Mouse (Mus musculus) inflammation-experienced regulatory T-cells, adult 6 months (primary cell): ENCODE data around the gene Slc22a23. TPM values are rescaled to one million over a fixed set of nuclear protein-coding genes. Genes with fewer than 3 reads are reported as not detected.

Source experiments
- ATAC-seq: one replicate; pipeline ENCODE4 v1.8.0; 2017
- polyA plus RNA-seq, 3 experiments: library from polyadenylated mRNA; unstranded; fragments of 100-300 nt; shearing (Covaris generic); gene quantifications; one replicate each; pipeline ENCODE4 v1.2.1; 2017

Gene Slc22a23
- polyA plus RNA-seq, 3 experiments from 2014 or later = 0.25 to 0.51 (median 0.35) TPM

DNA sequence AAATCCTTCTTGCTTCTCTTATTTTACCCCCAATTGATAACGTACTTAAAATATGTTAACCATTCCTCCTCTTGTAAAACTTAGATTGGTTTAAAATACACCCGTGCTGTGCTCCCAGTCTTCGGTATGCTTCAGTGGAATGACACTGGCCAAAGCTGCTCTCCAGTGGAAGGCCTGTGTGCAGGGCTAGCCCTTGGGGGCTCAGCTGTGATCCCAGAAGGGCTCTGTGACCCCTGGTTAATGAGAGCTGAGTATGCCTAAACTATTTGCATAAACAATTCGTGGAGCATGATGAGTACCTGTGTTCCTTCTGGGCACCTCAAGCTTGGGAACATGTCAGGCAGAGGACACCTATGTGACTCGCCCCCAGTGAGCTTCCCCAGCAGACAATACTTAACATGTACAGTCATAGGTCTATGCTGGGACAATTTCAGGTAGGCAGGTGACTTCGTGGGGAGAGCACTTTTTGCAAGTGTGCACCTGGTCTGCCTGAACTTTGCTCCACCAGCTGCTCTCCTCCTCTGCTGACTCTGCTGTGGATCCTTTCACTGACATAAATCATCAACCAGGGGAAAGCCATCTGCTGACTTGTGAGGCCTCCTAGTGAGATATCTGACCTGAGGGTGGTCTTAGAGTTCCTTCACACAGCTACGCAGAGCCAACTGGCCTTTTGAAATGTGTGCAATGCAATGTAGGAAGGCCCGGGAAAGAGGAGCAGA is 77.9 kb downstream of the Slc22a23 start:
- ATAC-seq = no peak

DNA sequence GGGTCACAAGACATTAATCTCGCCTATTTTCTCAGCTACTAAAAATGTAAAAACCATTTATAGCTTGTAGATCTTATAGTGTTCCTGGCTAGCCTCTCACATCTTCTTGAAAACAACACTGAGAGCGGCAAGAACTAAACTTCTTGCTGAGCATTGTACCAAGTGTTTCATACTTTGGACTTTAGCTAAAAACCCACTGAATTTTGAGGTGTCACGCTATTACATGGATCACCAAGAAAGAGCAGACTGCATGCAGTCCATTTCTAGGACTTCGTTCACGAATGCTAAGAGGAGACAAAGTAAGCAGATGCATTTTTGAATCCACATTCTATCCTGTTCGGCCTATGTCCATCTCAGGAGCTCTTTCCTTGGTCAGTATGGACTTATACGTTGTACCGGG is 78.9 kb downstream of the Slc22a23 start:
- ATAC-seq = no peak

DNA sequence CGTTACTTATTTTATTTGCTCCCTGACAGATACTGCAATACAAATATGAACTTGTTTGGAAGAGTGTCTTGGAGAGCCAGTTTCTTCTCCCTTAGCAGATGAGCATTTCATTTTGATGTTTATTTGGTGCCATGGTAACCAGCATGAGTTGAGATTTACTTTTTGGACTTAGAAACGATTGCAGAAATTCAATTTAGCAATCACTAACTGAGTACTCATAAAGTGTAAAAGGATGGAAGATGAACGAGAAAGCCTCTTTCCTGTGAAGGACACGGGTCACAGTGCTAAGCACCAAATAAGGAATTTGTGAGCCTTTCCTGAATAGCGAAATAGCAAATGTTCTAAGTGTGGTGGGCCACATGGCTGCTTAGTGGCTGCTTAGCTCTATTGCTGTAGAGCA is 79.4 kb downstream of the Slc22a23 start:
- no peak for ATAC-seq

DNA sequence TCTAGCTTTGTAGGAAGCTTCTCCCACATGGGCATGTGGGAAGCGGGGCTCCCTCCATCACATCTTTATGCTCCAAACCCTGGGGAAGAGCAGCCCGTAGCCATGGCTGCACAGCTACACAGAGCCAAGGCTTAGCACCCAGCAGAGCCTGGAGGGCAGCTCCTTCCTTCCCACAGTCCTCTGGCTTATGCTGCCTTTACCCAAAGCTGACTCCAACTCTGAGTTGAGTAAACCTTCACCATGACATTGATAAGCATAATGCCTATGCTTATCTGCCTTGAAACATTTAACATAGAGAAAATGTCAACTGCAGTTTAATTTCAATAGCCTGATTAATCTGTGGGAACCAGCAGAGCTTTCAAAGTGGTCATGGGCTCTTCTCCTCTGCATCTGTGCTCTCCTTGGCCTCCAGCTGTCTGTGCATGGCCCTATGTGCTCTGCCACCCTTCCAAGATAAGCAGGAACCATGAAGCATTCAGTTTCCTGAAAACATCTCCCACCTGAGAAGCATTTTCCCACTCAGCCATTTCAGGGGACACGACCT is 79.9 kb downstream of the Slc22a23 start:
- no peak for ATAC-seq

DNA sequence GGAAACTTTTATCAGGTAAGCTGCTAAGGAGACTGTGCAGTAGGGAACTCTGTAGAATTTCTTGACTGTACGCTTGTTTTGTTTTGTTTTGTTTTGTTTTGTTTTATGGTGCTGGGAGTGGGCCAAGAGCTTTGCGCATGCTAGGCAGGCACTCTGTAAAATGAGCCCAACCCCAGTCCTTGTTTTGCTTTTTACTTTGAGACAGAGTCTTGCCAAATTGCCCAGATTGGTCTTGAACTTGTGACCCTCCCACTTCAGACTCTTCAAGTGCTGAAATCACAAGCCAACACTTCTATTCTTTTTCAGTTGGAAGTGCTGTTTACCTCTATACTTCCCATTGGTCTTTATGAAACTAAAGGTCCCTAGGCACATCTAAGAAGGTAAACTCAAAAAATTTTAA is 80.5 kb downstream of the Slc22a23 start:
- no peak for ATAC-seq

DNA sequence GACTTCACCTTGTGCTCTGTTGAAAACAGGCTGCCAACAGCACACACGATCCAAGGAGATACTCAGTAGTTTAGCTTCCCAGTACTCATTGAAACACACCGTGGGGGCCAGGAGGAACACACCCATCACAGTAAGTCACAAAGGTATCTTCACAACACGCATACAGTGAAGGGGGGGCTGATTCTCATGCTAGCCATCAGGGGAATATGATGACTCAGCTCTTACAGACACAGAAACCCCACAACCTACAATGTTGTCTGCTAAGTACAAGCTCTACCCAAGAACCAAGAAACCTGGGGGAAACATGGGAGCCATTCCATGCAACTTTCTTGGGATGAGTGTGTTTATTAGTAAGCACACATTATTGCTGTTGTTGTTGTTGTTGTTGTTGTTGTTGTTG is 86.2 kb downstream of the Slc22a23 start:
- ATAC-seq = no peak

DNA sequence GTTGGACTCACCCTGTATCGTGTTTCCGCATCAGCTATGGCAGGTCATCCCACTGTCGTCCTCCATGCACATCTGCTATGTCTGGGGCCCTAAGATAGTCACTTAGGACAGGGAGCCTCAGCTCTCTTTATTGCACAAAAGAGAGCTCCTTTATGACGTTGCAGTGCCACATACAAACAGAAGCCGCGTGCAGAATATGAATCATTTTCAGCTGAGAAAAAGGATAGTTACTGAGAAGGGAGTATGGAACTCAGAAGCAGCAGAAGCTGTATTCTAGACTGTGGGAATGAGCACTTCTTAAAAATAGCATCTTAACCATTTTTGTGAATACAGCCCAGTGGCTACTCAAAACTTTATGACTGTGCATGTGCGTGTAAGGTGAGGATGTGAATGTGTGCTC is 87.8 kb downstream of the Slc22a23 start:
- no peak for ATAC-seq

DNA sequence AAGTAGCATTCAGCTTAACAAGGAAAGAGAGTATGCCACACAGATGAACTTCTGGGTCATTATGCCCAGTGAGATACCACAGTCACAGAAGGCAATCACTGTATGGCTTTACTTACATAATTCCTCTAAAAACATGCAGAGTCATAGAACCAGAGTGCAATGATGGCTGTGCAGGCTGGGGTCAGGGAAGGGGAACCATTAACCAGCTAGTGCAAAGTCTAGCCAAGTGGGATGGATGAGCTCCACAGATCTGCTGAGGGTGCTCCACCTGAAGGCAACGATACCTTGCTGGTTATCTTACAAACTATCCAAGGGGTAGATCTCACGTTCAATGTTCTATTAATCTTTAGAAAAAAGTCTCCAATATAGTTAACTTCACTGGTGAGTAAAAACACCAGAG is 88.3 kb downstream of the Slc22a23 start:
- no peak for ATAC-seq

DNA sequence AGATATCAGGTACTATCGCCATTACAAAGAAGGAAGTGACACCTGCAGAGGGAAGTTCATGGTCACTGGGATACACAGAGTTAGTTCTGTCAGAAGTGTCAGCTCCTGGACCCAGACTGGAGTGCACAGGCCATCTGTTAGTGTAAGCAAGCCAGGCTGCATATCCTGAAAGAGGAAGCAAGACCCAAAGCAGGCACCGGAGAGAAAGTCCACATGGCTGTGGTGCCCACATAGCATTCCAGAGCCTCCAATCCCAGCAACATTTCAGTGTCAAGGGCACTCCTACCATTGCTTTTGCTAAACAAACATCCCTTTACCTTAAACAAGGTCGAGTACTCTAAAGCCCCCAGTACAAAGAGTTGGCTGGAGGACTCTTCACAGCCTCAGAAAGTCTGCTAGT is 89.7 kb downstream of the Slc22a23 start:
- ATAC-seq = no peak

DNA sequence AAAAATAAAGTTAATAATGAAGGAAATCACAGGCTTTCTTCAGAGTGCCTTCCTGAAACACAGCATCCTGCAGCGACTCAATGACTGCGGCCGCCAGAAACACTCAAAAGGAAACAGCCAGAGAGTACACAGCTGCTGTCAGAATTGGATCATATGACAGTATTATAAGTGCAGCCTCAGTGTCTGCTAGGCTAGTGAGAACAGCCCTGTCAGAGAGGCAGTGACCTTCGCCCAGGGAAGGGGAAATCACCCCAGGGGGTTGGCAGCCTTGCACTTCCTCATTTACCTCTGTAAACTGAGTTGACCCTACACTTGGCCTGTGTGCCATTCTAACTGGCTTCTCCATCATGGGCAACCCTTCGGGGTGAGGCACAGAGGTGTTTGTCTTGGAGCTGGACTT is 90.3 kb downstream of the Slc22a23 start:
- no peak for ATAC-seq

DNA sequence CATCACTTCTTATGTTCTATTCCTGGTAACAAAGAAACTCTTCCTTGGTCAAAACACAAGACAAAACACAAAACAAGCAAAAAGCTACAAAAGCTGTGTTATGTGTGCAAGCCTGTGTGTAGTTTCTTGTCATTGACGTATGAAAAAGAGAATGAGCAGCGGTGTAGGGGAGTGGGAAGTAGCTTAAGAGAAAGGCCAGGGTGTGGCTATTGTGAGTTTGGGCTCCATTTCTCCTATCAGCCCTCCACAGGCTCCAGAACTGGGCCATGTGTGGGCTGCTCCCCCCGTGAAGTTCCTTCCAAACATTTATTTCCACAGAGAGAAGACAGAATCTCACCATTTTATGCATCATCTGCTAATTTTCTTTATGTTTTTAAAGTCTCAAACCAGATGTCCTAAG is 91.2 kb downstream of the Slc22a23 start:
- ATAC-seq = no peak

DNA sequence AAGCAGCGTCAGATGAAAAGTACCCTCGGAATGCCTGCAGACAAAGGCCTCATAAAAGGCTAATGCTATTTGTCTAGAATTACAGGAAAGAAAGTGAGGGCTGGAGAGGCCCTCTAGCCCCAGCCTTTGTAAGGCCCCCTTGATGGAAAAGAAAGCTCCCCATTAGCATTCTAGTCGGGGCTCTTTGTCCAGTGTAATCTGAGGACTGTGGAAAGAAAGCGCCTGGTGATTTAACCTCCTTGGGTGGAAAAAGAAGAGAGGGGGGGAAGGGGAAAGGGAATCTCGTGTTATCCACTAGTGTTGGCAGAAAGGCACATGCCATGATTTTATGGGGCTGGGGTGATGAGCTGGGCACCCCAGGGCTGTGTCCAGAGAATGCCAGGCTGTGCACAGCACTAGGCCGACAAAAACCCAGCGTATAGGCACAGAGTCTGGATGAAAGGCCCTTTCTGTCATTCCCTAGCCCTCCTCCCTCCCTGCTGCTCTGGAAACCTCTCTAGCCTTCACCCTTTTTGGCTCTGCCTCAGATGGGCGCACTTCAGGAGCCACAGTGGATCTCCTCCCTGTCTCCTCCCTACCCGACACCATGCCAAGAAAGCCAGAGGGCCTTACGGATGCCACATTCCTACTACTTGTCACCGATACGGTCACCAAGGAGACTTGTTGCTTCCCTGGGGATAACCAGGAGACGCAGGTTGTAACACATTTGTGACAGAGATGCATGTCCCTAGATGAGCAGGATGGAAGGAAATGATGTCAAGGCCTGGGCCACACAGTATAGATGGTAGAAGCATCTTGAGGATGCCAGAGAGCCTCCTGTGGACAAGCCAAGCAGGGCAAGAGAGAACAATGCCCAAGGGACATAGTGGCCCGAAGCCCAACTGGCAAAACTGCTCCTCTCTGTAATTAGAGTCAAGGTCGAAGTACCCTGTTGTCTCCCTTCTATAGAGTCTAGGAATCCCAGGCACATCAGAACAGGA is 95.8 kb downstream of the Slc22a23 start:
- no peak for ATAC-seq

DNA sequence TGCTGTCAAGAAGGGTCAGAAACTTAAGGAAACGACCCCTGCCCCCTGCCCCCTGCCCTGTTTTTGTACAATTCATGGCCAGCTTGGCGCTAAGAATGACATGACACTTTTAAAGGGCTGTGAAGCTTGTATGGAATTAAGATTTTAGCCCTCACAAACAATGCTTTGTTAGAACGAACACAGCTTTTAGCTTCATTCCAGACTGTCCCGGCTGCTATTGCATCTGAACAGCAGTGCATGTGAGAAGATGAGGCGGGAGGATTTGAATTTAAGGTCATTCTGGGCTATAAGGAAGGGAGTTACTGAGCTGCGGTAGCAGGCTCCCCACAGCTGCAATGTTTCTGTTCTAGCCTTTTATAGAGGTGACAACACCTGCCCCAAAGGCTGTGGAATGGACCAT is 96.9 kb downstream of the Slc22a23 start:
- no peak for ATAC-seq

DNA sequence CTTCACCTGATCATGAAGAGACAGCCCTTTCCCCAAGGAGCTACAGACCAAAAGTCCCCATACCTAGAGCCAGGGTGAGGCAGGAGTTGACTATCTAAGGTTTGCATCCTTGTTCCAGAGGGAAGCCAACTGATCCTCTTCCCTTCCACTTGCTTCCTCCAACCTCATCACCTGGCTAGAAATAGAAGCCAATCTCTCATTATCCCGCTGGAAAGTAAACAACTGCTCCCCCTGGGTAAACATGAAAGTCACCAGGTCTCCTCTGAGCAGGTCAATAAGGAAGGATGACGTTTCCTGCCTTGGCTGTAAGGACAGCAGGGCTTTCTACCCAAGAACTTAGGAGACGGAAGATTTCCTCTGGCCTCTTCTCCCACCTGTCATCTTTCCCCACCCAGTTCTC is 98.2 kb downstream of the Slc22a23 start:
- ATAC-seq = no peak

DNA sequence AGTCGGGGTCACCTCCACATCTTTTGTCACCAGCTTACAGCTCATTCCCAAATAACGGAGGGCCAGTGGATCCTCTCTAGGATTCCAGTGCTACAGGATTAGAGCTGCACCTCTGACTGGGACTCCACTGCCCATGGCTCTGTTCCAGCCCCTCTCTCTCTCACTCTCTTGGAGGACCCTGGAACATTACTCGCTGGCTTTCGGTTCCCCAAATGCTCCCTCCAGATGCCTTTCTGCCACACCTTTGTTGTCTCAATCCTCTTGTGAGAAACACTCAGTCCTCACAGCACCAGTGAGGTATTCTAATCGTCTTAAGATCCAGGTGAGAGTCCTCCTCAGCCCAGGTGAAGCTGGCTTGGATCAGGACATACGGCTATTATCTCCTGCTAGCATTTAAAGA is 99.8 kb downstream of the Slc22a23 start:
- ATAC-seq = no peak

DNA sequence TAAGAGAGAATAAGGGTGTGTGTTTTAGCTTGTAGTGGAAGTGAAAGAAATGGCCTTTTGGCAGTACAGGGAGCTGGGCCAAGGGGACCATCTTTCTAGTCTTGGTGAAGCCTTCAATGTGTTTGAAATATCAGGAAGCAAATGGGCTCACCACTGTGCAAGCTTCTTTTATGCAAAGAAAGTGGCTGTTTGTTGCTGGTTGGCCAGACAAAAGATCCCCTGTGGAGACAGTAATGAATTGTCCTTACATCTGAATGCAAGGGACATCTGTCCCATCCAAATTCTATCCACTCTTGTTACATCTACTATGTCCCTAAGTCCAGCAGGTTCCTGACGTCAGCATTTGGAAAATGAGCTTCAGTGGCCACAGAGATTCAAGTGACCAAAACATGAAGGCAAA is 100.8 kb downstream of the Slc22a23 start:
- no peak for ATAC-seq

DNA sequence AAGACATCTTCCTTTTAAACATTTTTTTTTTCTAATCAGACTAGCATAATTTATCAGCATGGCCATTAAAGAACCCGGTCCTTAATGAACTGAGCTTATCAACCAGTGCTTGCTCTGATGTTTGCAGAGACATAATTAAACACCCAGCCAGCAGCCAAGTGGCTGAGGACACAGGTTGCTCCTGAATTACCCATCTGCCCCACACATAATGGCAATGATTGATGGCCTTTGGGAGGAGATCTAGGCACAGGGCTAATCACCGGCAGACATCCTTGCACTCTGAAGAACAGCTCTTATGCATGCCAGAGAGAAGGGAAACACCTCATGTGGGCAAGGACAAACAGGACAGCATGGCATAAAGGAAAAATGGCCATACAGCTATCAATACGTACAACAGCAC is 102.8 kb downstream of the Slc22a23 start:
- ATAC-seq = no peak

DNA sequence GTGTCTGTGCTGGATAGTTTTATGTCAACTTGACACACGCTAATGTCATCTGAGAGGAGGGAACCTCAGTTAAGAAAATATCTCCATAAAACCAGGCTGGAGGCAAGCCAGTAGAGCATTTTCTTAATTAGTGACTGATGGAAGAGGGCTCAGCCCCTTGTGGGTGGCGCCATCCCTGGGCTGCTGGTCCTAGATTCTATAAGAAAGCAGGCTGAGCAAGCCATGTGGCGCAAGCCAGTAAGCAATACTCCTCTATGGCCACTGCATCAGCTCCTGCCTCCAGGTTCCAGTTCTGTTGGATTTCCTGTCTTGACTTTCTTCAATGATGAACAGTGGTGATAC is 104.9 kb downstream of the Slc22a23 start:
- ATAC-seq = no peak

DNA sequence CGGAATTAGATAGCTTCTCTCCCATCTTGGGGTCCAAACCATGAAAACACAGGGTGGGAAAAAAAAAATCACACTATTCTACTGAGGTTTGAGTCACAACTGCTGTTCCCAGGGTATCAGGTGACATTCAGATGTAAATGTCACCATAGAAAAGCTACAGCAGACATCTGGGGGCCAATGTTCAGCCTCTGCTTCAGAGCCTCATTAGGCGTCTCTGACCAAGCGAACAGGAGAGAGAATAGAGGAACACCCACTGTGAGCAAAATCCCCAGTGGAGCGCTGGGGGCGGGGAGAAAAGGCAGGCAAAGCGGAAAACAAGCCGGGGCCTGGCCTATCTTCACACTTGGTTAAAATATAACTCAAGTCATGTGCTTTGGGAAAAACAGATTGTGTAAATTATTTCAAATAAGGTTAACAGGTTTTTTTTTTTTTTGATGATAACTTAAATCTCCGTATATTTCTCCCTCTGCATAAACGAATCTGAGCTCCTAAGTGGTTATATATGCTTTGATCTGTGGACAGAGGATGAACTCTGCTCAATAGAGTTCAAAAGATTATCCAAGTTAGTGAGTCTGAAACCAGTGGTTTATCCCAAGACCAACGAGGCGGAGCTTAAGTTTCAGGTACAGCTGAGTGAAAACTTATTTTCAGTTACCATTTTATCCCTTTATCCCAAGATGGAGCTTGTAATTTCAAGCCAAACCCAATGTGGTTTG is 105.5 kb downstream of the Slc22a23 start:
- no peak for ATAC-seq

DNA sequence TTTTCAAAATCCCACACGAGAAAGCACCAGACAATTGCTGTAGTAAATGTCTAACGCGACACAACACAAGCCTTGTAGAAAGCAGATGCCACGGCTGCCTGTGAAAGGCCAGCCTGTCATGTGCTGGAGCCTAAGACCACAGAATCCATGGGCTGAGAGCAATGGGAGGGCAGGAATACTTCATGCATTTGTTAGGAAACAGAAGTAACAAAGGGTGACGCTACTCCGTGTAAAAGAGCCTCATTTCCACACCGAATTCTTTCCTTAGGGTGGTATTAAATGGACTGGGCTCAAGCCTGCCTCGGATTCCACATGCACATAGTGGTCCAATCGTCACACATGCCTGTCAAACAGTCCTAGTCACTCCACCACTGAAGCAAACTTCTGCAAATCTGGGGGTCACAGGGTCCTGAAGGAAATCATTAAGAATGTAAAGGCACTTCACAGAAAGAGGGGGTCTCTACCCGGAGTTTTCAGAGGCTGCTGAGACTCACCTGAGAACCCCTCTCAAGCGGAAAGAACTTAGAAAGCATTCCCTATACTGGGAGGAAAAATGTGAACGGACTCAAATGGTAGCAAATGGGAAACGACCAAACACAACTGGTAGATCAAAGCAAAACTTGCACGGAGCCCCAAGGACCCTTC is 106.2 kb downstream of the Slc22a23 start:
- ATAC-seq = no peak

DNA sequence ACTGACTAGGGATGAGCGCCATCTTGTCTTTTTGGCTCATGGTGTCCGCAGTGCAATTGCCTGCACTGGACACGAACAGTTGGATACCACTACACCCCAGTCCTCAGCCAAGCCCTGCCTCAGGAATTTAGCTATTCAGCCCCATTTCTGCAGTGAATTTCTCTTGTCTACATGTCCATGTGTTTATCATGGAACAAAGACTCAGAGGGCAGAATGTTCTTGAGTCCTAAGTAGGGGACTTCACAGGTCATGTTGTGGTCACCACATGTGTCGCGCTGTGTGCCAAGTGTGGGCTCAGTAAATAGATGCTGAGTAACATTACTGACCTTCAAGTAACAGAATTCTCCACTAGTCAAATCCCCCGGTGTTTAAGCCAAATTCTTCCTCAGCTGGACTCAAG is 109.9 kb downstream of the Slc22a23 start:
- no peak for ATAC-seq

DNA sequence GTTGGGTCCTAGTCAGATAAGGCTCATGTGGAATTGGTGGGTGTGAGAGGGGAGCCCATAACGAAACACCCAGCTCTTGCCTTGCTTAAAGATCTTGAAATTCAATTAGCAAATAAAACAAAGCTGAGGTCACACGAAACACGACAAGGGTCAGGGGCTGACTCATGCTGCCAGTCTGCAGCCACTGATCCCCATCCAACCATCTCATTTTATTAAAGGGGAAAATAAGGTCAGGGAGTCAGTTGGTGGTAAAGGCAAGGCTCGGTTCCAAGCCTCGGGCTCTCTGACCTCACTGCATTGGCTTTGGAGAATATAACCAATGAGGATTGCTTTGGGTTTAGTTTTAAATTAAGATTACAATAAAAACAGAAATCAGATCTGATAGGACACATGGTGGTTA is 110.5 kb downstream of the Slc22a23 start:
- no peak for ATAC-seq

DNA sequence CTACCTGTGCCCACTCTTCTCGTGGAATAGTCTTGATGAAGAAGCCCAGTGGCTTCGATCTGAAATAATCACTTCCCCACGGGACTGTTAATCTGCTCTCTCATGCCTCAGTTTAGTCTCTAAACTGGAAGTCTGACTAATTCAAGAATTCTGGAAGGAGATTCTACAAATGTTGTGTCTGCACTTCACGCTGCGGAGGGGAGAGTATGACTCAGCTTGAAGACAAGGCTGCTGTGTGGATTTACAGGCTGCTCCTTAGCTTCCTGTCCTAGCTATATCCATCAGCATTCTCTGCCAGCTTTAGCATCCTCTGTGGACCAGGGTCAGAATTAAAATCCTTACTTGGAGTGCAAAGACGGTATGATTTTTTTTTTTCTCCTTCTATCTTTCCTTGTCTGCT is 112.0 kb downstream of the Slc22a23 start:
- ATAC-seq = no peak
